Mouse (Mus musculus) myocyte (in vitro differentiated cells): ENCODE data around the gene Gpc6. TPM values are rescaled to one million over a fixed set of nuclear protein-coding genes. Genes with fewer than 3 reads are reported as not detected.

ENCODE experiments used
- H3K27me3 ChIP-seq: one replicate; pipeline ENCODE4 v1.6.1; 2011; ENCODE audit not compliant: control insufficient read depth, insufficient read depth, insufficient read length
- H3K36me3 ChIP-seq: one replicate; pipeline ENCODE4 v1.6.1; 2011; ENCODE audit not compliant: control insufficient read depth, insufficient read depth
- H3K4me2 ChIP-seq: one replicate; pipeline ENCODE4 v1.6.1; 2011; ENCODE audit warnings: low read depth, control low read depth
- H3K4me3 ChIP-seq: one replicate; pipeline ENCODE4 v1.5.1; 2011; ENCODE audit warnings: mild to moderate bottlenecking, control low read depth, moderate library complexity
- H3K79me2 ChIP-seq: one replicate; pipeline ENCODE4 v1.6.1; 2011; ENCODE audit not compliant: control insufficient read depth, insufficient read depth
- H3ac ChIP-seq: one replicate; pipeline ENCODE4 v1.6.1; 2011; ENCODE audit not compliant: control insufficient read depth, insufficient read length
- CEBPB ChIP-seq: IDR thresholded peaks from 2 replicates; pipeline ENCODE4 v1.6.1; 2011; ENCODE audit warnings: mild to moderate bottlenecking, moderate library complexity; ENCODE audit not compliant: poor library complexity, insufficient read depth, severe bottlenecking
- E2F4 ChIP-seq: IDR thresholded peaks from one replicate; pipeline ENCODE4 v1.6.1; 2011; ENCODE audit warnings: mild to moderate bottlenecking, control low read depth, moderate library complexity; ENCODE audit not compliant: insufficient read depth
- MAX ChIP-seq: IDR thresholded peaks from one replicate; pipeline ENCODE4 v1.6.1; 2011; ENCODE audit warnings: low read depth, mild to moderate bottlenecking, control low read depth
- MYOD1 ChIP-seq, 3 experiments: IDR thresholded peaks; one replicate each; pipeline ENCODE4 v1.6.1; 2011; ENCODE audit warnings: control low read depth in 2 of 3, low read depth in 2 of 3, mild to moderate bottlenecking in 2 of 3, moderate library complexity in 1 of 3; ENCODE audit not compliant: insufficient read length in 2 of 3, control insufficient read depth in 1 of 3
- MYOG ChIP-seq, 3 experiments: IDR thresholded peaks; one replicate each; pipeline ENCODE4 v1.6.1; 2011; ENCODE audit warnings: control low read depth in 2 of 3, low read depth in 2 of 3, mild to moderate bottlenecking in 2 of 3; ENCODE audit not compliant: insufficient read length in 2 of 3, control insufficient read depth in 1 of 3, insufficient read depth in 1 of 3
- POLR2A ChIP-seq: IDR thresholded peaks from one replicate; pipeline ENCODE4 v1.6.1; 2011; ENCODE audit warnings: low read depth, mild to moderate bottlenecking, control low read depth, moderate library complexity; ENCODE audit not compliant: insufficient read length
- POLR2AphosphoS2 ChIP-seq: IDR thresholded peaks from one replicate; pipeline ENCODE4 v1.6.1; 2011; ENCODE audit warnings: low read depth, control low read depth; ENCODE audit not compliant: insufficient read length
- REST ChIP-seq: IDR thresholded peaks from one replicate; pipeline ENCODE4 v1.6.1; 2011; ENCODE audit warnings: mild to moderate bottlenecking, control low read depth, moderate library complexity; ENCODE audit not compliant: insufficient read depth, insufficient read length
- SRF ChIP-seq: IDR thresholded peaks from one replicate; pipeline ENCODE4 v1.6.1; 2011; ENCODE audit warnings: low read depth; ENCODE audit not compliant: control insufficient read depth, insufficient read length
- TCF12 ChIP-seq: IDR thresholded peaks from one replicate; pipeline ENCODE4 v1.6.1; 2011; ENCODE audit warnings: mild to moderate bottlenecking, control low read depth; ENCODE audit not compliant: poor library complexity, insufficient read depth, severe bottlenecking
- TCF3 ChIP-seq: IDR thresholded peaks from one replicate; pipeline ENCODE4 v1.6.1; 2011; ENCODE audit warnings: low read depth, control low read depth; ENCODE audit not compliant: insufficient read length
- USF1 ChIP-seq: IDR thresholded peaks from one replicate; pipeline ENCODE4 v1.6.1; 2011; ENCODE audit warnings: low read depth, mild to moderate bottlenecking, control low read depth, moderate library complexity
- polyA plus RNA-seq: library from polyadenylated mRNA; unstranded; fragments of >200 nt; fragmentation: generic; extraction: Trizol; gene quantifications from one replicate; pipeline ENCODE4 v1.2.1, GENCODE M21; 2012; ENCODE audit warnings: missing spikeins

Gpc6 gene
- polyA plus RNA-seq, 1 experiment: 5.0 TPM

GRCm38 (mm10) chr14:117664796-117665195 lies 739.7 kb downstream of the Gpc6 start:
- Histone ChIP-seq H3K27me3 (no peaks in the 10 kb centered on the region), H3K4me2 (no peak overlapping the region), H3ac (no peak overlapping the region), H3K4me3 (no peak overlapping the region), H3K36me3 (no peaks in the 10 kb centered on the region), H3K79me2 (no peaks in the 10 kb centered on the region)
- no peak for TF ChIP-seq POLR2A
- TF ChIP-seq CEBPB: no peak
- TF ChIP-seq E2F4: no peak
- TF ChIP-seq MAX: no peak
- TF ChIP-seq TCF3: no peak

- Histone ChIP-seq H3ac (no peak overlapping the region), H3K79me2 (no peaks in the 10 kb centered on the region), H3K4me3 (no peak overlapping the region), H3K27me3 (no peaks in the 10 kb centered on the region), H3K4me2 (no peak overlapping the region), H3K36me3 (no peaks in the 10 kb centered on the region)
- no peak for TF ChIP-seq TCF3
Measured at GRCm38 (mm10) chr14:117666126-117666525, 741.0 kb downstream of the Gpc6 start.

GRCm38 (mm10) chr14:117673541-117673940 lies 748.4 kb downstream of the Gpc6 start:
- H3ac ChIP-seq: no peak overlapping the region
- no peaks in the 10 kb centered on the region for H3K36me3 ChIP-seq
- H3K4me2 ChIP-seq: no peak overlapping the region
- H3K79me2 ChIP-seq: no peaks in the 10 kb centered on the region
- no peaks in the 10 kb centered on the region for H3K27me3 ChIP-seq
- H3K4me3 ChIP-seq: no peak overlapping the region
- TF ChIP-seq MYOG (IDR thresholded peaks at IDR 0.05; ENCODE audit: control insufficient read depth in 1 of 3, insufficient read depth in 1 of 3, insufficient read length in 2 of 3, low read depth in 2 of 3): no peak
- TF ChIP-seq E2F4: no peak
- no peak for TF ChIP-seq TCF12
- TF ChIP-seq SRF: no peak
- no peak for TF ChIP-seq REST
- TF ChIP-seq POLR2A: no peak
- TF ChIP-seq USF1: no peak
- TF ChIP-seq TCF3: no peak
- TF ChIP-seq MYOD1 (IDR thresholded peaks at IDR 0.05; ENCODE audit: control insufficient read depth in 1 of 3, insufficient read length in 2 of 3, low read depth in 2 of 3): no peak
- TF ChIP-seq POLR2AphosphoS2: no peak

GRCm38 (mm10) chr14:117674482-117674881 lies 749.4 kb downstream of the Gpc6 start:
- Histone ChIP-seq H3K27me3 (no peaks in the 10 kb centered on the region), H3ac (no peak overlapping the region), H3K36me3 (no peaks in the 10 kb centered on the region), H3K4me3 (no peak overlapping the region), H3K79me2 (no peaks in the 10 kb centered on the region), H3K4me2 (no peak overlapping the region)
- no peak for TF ChIP-seq POLR2A

- no peak for TF ChIP-seq TCF12
- no peak for TF ChIP-seq REST
- no peak for TF ChIP-seq POLR2AphosphoS2
- TF ChIP-seq MAX: no peak
- no peak for TF ChIP-seq MYOD1 (IDR thresholded peaks at IDR 0.05; ENCODE audit: control insufficient read depth in 1 of 3, insufficient read length in 2 of 3, low read depth in 2 of 3)
- Histone ChIP-seq H3K27me3 (no peaks in the 10 kb centered on the region), H3K4me2 (no peak overlapping the region), H3K4me3 (no peak overlapping the region), H3K79me2 (no peaks in the 10 kb centered on the region), H3ac (no peak overlapping the region), H3K36me3 (no peaks in the 10 kb centered on the region)
Measured at GRCm38 (mm10) chr14:117679926-117680325, 754.8 kb downstream of the Gpc6 start.

GRCm38 (mm10) chr14:117681321-117681921 lies 756.3 kb downstream of the Gpc6 start:
- no peak overlapping the region for H3ac ChIP-seq
- H3K79me2 ChIP-seq: no peaks in the 10 kb centered on the region
- peak overlapping the region; percentile 16 for H3K4me2 ChIP-seq
- no peak overlapping the region for H3K4me3 ChIP-seq
- no peaks in the 10 kb centered on the region for H3K27me3 ChIP-seq
- peak; percentile 55 for TF ChIP-seq TCF3
- TF ChIP-seq USF1: no peak
- no peak for TF ChIP-seq SRF
- no peak for TF ChIP-seq POLR2A
- peak; percentile 30; the same call in 1 of the 2 replicates for TF ChIP-seq CEBPB
- no peak for TF ChIP-seq REST
- peak; percentile 24 for TF ChIP-seq TCF12
- TF ChIP-seq POLR2AphosphoS2: no peak
- peak; percentile 63 to 94 (median 90) for TF ChIP-seq MYOD1 (IDR thresholded peaks at IDR 0.05; ENCODE audit: control insufficient read depth in 1 of 3, insufficient read length in 2 of 3, low read depth in 2 of 3)
- TF ChIP-seq MAX: no peak
- no peak for TF ChIP-seq E2F4
- peak in 1 of 3 experiments; percentile 33 for TF ChIP-seq MYOG (IDR thresholded peaks at IDR 0.05; ENCODE audit: control insufficient read depth in 1 of 3, insufficient read depth in 1 of 3, insufficient read length in 2 of 3, low read depth in 2 of 3)
- no peaks in the 10 kb centered on the region for H3K36me3 ChIP-seq
